Mouse (Mus musculus): ENCODE results near the gene Copg1. TPM values are rescaled to one million over a fixed set of nuclear protein-coding genes. Genes with fewer than 3 reads are reported as not detected.

Gene Copg1
- 168 TPM for polyA plus RNA-seq (2017; shearing (Covaris generic))

DNA sequence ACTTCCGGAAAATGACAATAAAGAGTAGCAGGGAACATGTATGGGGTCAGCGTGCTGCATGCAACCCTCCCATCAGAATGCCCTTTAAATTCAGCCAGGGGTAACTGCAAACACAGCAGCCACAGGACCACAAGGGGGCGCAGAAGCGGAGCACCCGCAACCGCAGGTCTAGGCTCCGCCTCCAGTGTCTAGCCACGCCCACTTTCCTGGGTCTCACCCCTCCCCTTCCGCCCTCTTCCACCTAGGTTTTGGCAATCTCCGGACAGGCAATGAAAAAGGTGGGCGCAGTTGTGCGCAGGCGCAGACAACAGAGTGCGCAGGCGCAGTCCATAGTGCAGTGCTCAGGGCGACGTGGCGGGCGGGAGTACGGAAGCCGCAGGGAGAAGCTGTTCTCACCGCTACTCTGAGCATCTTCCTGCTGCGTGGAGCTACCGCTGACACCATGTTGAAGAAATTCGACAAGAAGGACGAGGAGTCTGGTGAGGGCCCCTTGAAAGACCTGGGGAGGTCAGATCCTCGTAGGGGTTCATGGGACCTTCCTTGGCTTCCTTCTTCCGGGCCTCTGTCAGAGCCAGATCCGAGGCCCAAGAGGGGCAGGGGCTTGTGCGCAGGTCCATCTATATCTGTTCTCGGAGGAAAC, at the start of gene Copg1:
TSS of gene Copg1 (plus strand) at position 221 of the 640 bp plus-strand sequence.

GRCm38 (mm10) chr6:87838551-87839197, 48.9 kb upstream of the Copg1 start, which contains the start of gene Isy1:
Isy1 (minus strand) TSS chr6:87838798.

GRCm38 (mm10) chr6:87850900-87851614, 36.6 kb upstream of the Copg1 start, which contains the start of gene Cnbp:
Cnbp (minus strand) TSS chr6:87851106.

GRCm38 (mm10) chr6:87913661-87914325, 26.2 kb downstream of the Copg1 start, which contains the start of gene Hmces:
Hmces (plus strand) TSS chr6:87913935.

Other genes with a start within 250 kb of the Copg1 start
- gene Aplf, start 215.6 kb upstream of the Copg1 start, polyA plus RNA-seq (2017; shearing (Covaris generic)) = 4.0 TPM
- 0.45 TPM for gene Efcc1, start 156.9 kb upstream of the Copg1 start, polyA plus RNA-seq (2017; shearing (Covaris generic))
- not detected for gene Gp9, start 109.7 kb upstream of the Copg1 start, polyA plus RNA-seq (2017; shearing (Covaris generic))
- 68.3 TPM for gene Rab43, start 75.7 kb upstream of the Copg1 start, polyA plus RNA-seq (2017; shearing (Covaris generic))
- gene Gm45140, start 52.0 kb upstream of the Copg1 start, polyA plus RNA-seq (2017; shearing (Covaris generic)) = 40.7 TPM
- gene Isy1, start 49.0 kb upstream of the Copg1 start, polyA plus RNA-seq (2017; shearing (Covaris generic)) = 272 TPM
- 1,948 TPM for gene Cnbp, start 36.7 kb upstream of the Copg1 start, polyA plus RNA-seq (2017; shearing (Covaris generic))
- 95.9 TPM for gene Hmces, start 26.1 kb downstream of the Copg1 start, polyA plus RNA-seq (2017; shearing (Covaris generic))
- not detected for gene H1fx, start 93.8 kb downstream of the Copg1 start, polyA plus RNA-seq (2017; shearing (Covaris generic))
- 271 TPM for gene Rab7, start 157.5 kb downstream of the Copg1 start, polyA plus RNA-seq (2017; shearing (Covaris generic))
- gene Rpn1, start 196.7 kb downstream of the Copg1 start, polyA plus RNA-seq (2017; shearing (Covaris generic)) = 107 TPM